Mouse (Mus musculus) midbrain, embryonic 10.5 days (tissue): ENCODE measurements around the gene Nav2. TPM values are rescaled to one million over a fixed set of nuclear protein-coding genes. Genes with fewer than 3 reads are reported as not detected.

Experiments
- DNase-seq: peaks from one replicate; pipeline ENCODE4 v3.0.0-alpha.2; 2017; ENCODE audit warnings: low spot score
- H3K27ac ChIP-seq: fragments of 300-500 bp; sonication (generic); replicated peaks from 2 replicates; pipeline ENCODE4 v1.5.1; 2016; ENCODE audit warnings: mild to moderate bottlenecking
- H3K27me3 ChIP-seq: fragments of 300-500 bp; sonication (generic); 2 replicates; pipeline ENCODE4 v1.6.1; 2016; ENCODE audit warnings: low read depth, mild to moderate bottlenecking; ENCODE audit not compliant: poor library complexity, severe bottlenecking
- H3K36me3 ChIP-seq: fragments of 300-500 bp; sonication (generic); 2 replicates; pipeline ENCODE4 v1.6.1; 2016; ENCODE audit warnings: mild to moderate bottlenecking, moderate library complexity
- H3K4me1 ChIP-seq: fragments of 300-500 bp; sonication (generic); 2 replicates; pipeline ENCODE4 v1.6.1; 2016
- H3K4me3 ChIP-seq: fragments of 300-500 bp; sonication (generic); 2 replicates; pipeline ENCODE4 v1.5.1; 2016; ENCODE audit warnings: mild to moderate bottlenecking, moderate library complexity
- H3K9me3 ChIP-seq: fragments of 300-500 bp; sonication (generic); replicated peaks from 2 replicates; pipeline ENCODE4 v1.6.1; 2016; ENCODE audit warnings: mild to moderate bottlenecking
- WGBS: fragments of 180-500 bp; shearing (Covaris S2); methylation state at CpG from one replicate; pipeline ENCODE4 v1.1.7; 2016; 5-methylcytosine and 5-hydroxymethylcytosine counted together
- polyA plus RNA-seq: library from polyadenylated mRNA; unstranded; fragments of >200 nt; fragmentation: Nextera tagmentation; extraction: Ambion mirVana; gene quantifications from 2 replicates; pipeline ENCODE4 v1.2.1, GENCODE M21; 2016

Gene Nav2
- polyA plus RNA-seq, 1 experiment from 2014 or later: 13.7 TPM

DNA sequence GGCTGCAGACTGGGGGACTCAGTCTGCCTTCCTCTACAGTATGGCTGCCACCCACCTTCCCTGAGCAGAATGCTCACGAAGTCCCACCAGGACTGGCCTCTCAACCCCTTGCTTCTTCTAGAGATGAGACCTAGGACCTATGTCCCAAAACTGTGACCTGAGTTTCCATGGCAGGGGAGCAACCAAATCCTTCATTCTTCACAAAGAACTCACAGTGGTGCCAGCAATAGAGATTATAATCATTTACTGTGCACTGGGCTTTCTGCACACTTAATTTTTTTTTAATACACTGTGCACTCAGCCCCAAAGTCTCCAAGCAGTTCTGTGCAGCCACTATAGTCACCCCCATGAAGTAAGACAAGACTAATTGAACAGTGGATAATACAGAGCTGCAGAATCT is 196.3 kb downstream of the Nav2 start:
- no peaks in the 10 kb centered on the region for H3K36me3 ChIP-seq
- H3K4me1 ChIP-seq: peaks cover 62% of the 10 kb centered on the region
- H3K4me3 ChIP-seq: no peak overlapping the region
- no peak for DNase-seq
- H3K27me3 ChIP-seq: peaks cover 83% of the 10 kb centered on the region
- H3K27ac ChIP-seq: peak overlapping the region; percentile 80
- WGBS: 34% methylated on average over 1 of the region's 1 CpGs
- H3K9me3 ChIP-seq: no peaks in the 10 kb centered on the region

GRCm38 (mm10) chr7:49105501-49105900 is 197.0 kb downstream of the Nav2 start:
- Histone ChIP-seq H3K4me1 (peaks cover 62% of the 10 kb centered on the region), H3K36me3 (no peaks in the 10 kb centered on the region), H3K27ac (peak overlapping the region; percentile 80), H3K9me3 (no peaks in the 10 kb centered on the region), H3K4me3 (no peak overlapping the region), H3K27me3 (peaks cover 83% of the 10 kb centered on the region)
- 65% methylated on average over 2 of the region's 2 CpGs for WGBS
- DNase-seq: no peak

DNA sequence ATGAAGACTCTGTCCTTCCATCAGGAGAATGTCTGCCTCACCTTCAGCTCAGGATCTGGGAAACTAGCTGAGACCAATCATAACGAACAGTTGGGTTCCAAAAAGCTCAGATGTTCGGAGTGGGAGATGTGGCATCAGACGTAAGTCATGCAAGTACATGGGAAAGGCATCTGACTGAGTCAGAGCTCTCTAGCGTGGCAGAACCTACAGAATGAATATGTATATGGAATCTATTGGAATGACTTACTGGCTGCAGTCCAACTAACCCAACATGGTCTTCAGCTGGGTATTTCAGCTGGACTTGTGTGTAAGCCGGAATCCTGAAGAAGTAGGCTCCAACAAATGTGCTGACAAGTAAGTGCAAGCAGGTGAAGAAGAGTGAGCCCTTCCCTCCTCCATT is 199.6 kb downstream of the Nav2 start:
- no peak overlapping the region for H3K27ac ChIP-seq
- H3K4me1 ChIP-seq: peaks cover 45% of the 10 kb centered on the region
- no peak overlapping the region for H3K4me3 ChIP-seq
- 90% methylated on average over 5 of the region's 5 CpGs for WGBS
- H3K9me3 ChIP-seq: no peaks in the 10 kb centered on the region
- H3K36me3 ChIP-seq: no peaks in the 10 kb centered on the region
- peaks cover 83% of the 10 kb centered on the region for H3K27me3 ChIP-seq
- DNase-seq: no peak

GRCm38 (mm10) chr7:49119016-49119415 is 210.5 kb downstream of the Nav2 start:
- H3K4me1 ChIP-seq: peaks cover 36% of the 10 kb centered on the region
- H3K4me3 ChIP-seq: no peak overlapping the region
- H3K36me3 ChIP-seq: no peaks in the 10 kb centered on the region
- peaks cover 91% of the 10 kb centered on the region for H3K27me3 ChIP-seq
- H3K27ac ChIP-seq: peak overlapping the region; percentile 86
- no peaks in the 10 kb centered on the region for H3K9me3 ChIP-seq
- DNase-seq: no peak
- 68% methylated on average over 8 of the region's 8 CpGs for WGBS

DNA sequence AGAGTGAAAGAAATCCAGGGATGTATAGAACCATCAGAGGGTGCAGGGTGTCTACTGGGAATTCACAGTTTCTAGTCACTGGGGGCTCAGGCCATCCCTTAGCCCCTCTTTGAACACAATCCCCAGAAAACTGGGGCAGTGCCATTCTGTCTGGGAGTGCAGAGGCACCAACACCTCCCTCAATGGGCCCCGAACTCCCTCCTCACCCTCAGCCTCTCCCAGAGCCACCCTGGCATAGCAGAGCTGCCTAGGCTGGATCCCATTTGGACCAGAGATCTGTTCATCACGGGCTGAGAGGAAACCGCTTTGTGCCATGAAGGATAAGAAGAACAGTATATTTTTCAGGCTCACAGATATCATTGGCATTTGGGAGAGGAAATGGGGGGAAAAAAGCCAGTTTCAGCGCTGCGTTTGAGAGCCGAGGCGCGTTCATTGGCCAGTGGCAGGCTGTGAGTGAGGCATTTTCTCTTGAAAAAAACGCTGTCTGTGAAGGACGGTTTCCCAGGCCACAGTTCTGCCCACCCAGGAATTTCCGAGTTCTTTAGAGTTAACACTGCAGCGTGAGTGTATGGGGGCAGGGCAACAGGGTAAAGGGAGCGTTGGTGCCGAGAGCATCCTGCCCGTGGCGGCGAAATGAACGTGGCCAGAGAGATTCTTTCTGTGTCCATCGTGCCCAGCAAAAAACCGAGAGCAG is 211.4 kb downstream of the Nav2 start:
- DNase-seq: peak; percentile 81
- peaks cover 36% of the 10 kb centered on the region for H3K4me1 ChIP-seq
- H3K27me3 ChIP-seq: peaks cover 86% of the 10 kb centered on the region
- WGBS: 15% methylated on average over 20 of the region's 20 CpGs
- H3K27ac ChIP-seq: peak overlapping the region; percentile 86
- H3K4me3 ChIP-seq: peak overlapping the region; percentile 46
- no peaks in the 10 kb centered on the region for H3K36me3 ChIP-seq
- no peaks in the 10 kb centered on the region for H3K9me3 ChIP-seq

DNA sequence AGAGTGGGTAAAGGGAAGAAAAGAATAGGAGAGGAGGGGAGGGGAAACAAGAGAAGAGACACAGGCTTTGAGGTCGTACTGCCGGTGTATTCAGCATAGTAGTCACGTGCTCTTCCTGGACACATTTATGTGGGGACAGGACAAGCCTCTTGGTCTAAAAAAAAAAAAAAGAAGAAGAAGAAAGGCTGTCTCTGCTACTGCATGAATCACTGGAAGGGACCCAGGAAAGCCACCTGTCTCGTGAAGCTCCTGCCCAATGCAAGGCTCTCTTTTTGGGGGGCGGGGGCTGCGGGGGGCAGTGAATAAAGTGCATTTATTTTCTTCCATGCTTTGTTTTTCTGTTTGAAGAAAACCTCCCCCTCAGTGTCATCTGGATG is 212.0 kb downstream of the Nav2 start:
- no peak for DNase-seq
- no peaks in the 10 kb centered on the region for H3K36me3 ChIP-seq
- WGBS: 30% methylated on average over 6 of the region's 6 CpGs
- H3K27ac ChIP-seq: peak overlapping the region; percentile 86
- no peaks in the 10 kb centered on the region for H3K9me3 ChIP-seq
- H3K4me3 ChIP-seq: peak overlapping the region; percentile 46
- H3K27me3 ChIP-seq: peaks cover 82% of the 10 kb centered on the region
- H3K4me1 ChIP-seq: peaks cover 36% of the 10 kb centered on the region

- H3K36me3 ChIP-seq: no peaks in the 10 kb centered on the region
- H3K4me3 ChIP-seq: peak overlapping the region; percentile 46
- 37% methylated on average over 20 of the region's 20 CpGs for WGBS
- DNase-seq: peak; percentile 87
- H3K9me3 ChIP-seq: no peaks in the 10 kb centered on the region
- H3K4me1 ChIP-seq: peaks cover 36% of the 10 kb centered on the region
- peaks cover 76% of the 10 kb centered on the region for H3K27me3 ChIP-seq
- H3K27ac ChIP-seq: peak overlapping the region; percentile 86
Observed at GRCm38 (mm10) chr7:49120935-49121691, 212.6 kb downstream of the Nav2 start.

DNA sequence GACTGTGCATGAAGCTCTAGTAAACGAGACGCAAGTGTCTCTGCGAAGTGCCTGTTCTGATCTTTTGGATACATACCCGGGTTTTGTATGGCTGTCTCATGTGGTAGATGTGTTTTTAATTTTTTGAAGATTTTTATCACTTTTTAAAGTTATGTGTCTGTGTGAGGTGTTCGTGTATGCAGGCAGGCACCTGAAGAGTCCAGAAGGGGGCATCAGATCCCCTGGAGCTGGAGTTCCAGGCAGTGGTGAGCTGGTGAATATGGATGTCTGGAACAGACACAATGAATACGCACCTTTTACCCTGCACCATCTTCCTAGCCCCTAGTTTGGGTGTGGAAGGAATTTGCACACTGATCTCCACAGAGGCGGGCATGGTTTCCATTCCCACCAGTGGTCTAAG is 214.0 kb downstream of the Nav2 start:
- 71% methylated on average over 7 of the region's 7 CpGs for WGBS
- H3K27me3 ChIP-seq: peaks cover 65% of the 10 kb centered on the region
- peaks cover 36% of the 10 kb centered on the region for H3K4me1 ChIP-seq
- no peak for DNase-seq
- no peaks in the 10 kb centered on the region for H3K9me3 ChIP-seq
- H3K4me3 ChIP-seq: no peak overlapping the region
- H3K27ac ChIP-seq: no peak overlapping the region
- H3K36me3 ChIP-seq: no peaks in the 10 kb centered on the region

DNA sequence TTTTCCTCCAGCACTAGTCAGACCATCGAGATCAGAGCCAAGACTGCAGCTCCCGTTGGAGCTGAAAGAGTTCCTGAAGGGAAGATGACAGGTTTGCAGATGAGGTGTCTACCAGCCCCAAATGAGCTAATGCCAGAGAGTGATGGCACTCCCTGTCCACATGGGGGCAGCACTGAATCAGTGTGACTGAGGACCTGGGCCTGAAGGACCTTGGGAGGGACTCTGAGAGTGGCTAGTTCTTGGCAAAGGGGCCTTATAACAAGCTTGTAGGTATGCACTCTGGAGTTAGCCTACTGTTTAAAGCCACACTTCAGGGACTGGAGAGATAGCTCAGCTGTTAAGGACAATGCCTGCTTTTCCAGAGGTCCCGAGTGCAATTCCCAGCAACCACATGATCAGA is 217.0 kb downstream of the Nav2 start:
- H3K36me3 ChIP-seq: no peaks in the 10 kb centered on the region
- H3K27ac ChIP-seq: no peak overlapping the region
- peaks cover 9% of the 10 kb centered on the region for H3K4me1 ChIP-seq
- no peak overlapping the region for H3K4me3 ChIP-seq
- H3K27me3 ChIP-seq: peaks cover 41% of the 10 kb centered on the region
- WGBS: 45% methylated on average over 3 of the region's 3 CpGs
- peak; percentile 66 for DNase-seq
- no peaks in the 10 kb centered on the region for H3K9me3 ChIP-seq

DNA sequence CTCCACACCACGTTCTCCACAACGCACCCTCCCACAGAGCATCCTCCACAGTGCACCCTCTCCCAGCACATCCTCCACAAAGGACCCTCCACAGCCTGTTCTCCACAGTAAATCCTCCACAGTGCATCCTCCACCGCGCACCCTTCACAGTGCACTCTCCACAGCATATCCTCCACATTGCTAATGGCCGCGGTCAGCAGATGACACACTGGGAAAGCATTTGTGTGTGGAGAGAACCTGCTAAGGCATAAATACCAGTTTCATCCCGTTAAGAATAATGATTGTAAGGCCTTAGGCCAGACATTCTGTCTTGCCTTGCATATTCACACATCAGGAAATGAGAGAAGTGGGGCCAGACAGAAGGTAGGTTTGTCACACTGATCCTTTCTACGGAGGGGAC is 219.7 kb downstream of the Nav2 start:
- Histone ChIP-seq H3K4me3 (no peak overlapping the region), H3K27ac (no peak overlapping the region), H3K4me1 (no peaks in the 10 kb centered on the region), H3K9me3 (no peaks in the 10 kb centered on the region), H3K27me3 (peaks cover 14% of the 10 kb centered on the region), H3K36me3 (no peaks in the 10 kb centered on the region)
- 89% methylated on average over 8 of the region's 8 CpGs for WGBS
- DNase-seq: no peak

DNA sequence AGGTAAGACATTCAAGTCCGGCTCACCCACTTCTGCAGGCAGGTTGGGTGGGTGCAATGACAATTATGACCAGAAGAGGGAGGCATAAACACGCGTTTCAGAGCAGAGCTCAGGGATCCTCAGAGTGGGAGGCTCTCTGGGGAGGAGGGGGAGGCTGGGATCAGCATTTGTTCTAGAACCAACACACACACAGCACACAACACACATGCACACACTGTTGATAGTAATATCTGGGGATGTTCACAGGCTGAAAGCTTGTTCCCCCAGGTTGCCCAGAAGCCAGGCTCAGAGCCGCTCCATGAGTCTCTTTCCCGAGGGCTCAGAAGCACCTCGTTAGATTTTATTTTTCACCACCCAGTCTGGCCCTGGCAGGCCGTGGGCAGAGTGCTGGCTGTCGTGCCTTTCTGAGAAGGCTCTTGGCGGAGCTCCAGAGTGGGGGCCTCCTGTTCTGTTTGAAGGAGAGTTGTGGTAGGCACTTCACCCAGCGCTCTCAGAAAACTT is 224.4 kb downstream of the Nav2 start:
- DNase-seq: peak; percentile 64
- WGBS: 46% methylated on average over 10 of the region's 10 CpGs
- no peak overlapping the region for H3K4me3 ChIP-seq

GRCm38 (mm10) chr7:49134396-49134795 is 225.9 kb downstream of the Nav2 start:
- whole genome bisulfite sequencing: 80% methylated on average over 5 of the region's 5 CpGs
- Histone ChIP-seq H3K4me1 (no peaks in the 10 kb centered on the region), H3K4me3 (no peak overlapping the region), H3K36me3 (no peaks in the 10 kb centered on the region), H3K27me3 (no peaks in the 10 kb centered on the region), H3K9me3 (no peaks in the 10 kb centered on the region), H3K27ac (no peak overlapping the region)
- DNase-seq: no peak

More for the DNA sequence above, 224.4 kb downstream of the Nav2 start:
- Histone ChIP-seq H3K4me1 (no peaks in the 10 kb centered on the region), H3K27me3 (no peaks in the 10 kb centered on the region), H3K27ac (0 out of 2 replicates have a peak overlapping the region, but pooled peaks have one; percentile 9), H3K36me3 (no peaks in the 10 kb centered on the region), H3K9me3 (no peaks in the 10 kb centered on the region)

DNA sequence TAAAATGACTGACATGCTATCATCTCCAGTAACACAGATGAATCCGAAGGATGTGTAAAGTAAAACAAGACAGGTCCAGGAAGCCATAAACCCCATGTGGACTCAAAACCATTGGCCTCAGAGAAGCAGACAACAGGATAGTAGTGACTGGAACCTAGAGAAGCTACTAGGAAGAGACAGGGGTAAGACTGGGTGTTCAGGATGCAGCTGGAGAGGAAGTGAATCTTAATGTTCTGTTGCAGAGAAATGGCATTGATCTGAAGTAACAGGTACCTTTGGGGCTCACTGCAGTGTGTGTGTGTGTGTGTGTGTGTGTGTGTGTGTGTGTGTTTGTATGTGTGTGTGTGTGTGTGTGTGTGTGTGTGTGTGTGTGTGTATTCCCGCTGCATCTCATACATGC is 231.2 kb downstream of the Nav2 start:
- no peak for DNase-seq
- 92% methylated on average over 1 of the region's 2 CpGs for WGBS

More for the DNA sequence above, 231.2 kb downstream of the Nav2 start:
- Histone ChIP-seq H3K4me1 (no peaks in the 10 kb centered on the region), H3K4me3 (no peak overlapping the region), H3K9me3 (0 out of 2 replicates have a peak, but pooled peaks cover 3% of the 10 kb centered on the region), H3K27ac (no peak overlapping the region), H3K36me3 (no peaks in the 10 kb centered on the region), H3K27me3 (0 out of 2 replicates have a peak, but pooled peaks cover 3% of the 10 kb centered on the region)
